Comparison of ENCODE assay signal across 14 mouse cellular contexts in the genomic region with DNA sequence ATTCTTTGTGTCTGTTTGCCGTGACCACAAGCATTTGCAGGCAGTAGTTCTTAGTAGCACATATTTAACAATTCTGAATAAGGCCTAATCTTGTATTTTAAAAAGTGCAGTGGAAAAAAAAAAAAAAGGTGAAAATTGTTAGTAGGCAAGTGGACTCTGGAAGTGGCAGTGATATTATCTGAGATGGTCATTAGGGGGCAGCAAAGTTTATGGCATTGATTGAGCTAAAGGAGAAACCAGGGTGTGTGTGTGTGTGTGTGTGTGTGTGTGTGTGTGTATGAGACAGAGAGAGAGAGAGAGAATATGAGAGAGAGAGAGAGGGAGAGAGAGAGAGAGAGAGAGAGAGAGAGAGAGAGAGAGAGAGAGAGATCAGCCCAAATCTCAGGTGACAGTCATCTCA. TPM values are rescaled to one million over a fixed set of nuclear protein-coding genes. Genes with fewer than 3 reads are reported as not detected.
DNase-seq lines count a peak whose midpoint lies in the region; ATAC-seq and TF ChIP-seq lines count a peak whose summit lies in the region.
"Had no signal": no experiment of that assay in that cellular context is flagged by ENCODE, and none has a peak within 500 bp of the region (broad histone marks: within the 10 kb centered on the region; RNA-seq: fewer than 3 reads in every experiment).

No protein-coding gene starts in this region.

- no peak for ATAC-seq in intestine, postnatal 0 days
- ATAC-seq in intestine, embryonic 16.5 days = no peak
- ATAC-seq in midbrain, embryonic 14.5 days (ENCODE audit: low FRiP score, low TSS enrichment) = no peak
- ATAC-seq: activated CD4-positive, CD25-positive, alpha-beta regulatory T cell, adult 4 months; intestine, embryonic 15.5 days had no signal

- no peak overlapping the region for H3K27ac ChIP-seq in cerebellum, adult 2 months (ENCODE audit: insufficient read depth, low read length)
- no peak overlapping the region for H3K27ac ChIP-seq in intestine, postnatal 0 days (ENCODE audit: low read depth, low read length)
- no peak overlapping the region for H3K27ac ChIP-seq in intestine, embryonic 16.5 days (ENCODE audit: low read length)
- no peak overlapping the region for H3K27ac ChIP-seq in midbrain, embryonic 14.5 days (replicated peaks; ENCODE audit: low read depth, low read length)
- no peak overlapping the region for H3K27ac ChIP-seq in midbrain, embryonic 10.5 days (replicated peaks)
- H3K27ac ChIP-seq: embryonic facial prominence, embryonic 15.5 days; heart, embryonic 15.5 days; intestine, embryonic 15.5 days had no signal

- peak; percentile 54 to 66 for DNase-seq in cerebellum, postnatal 14 days
- no peak for DNase-seq in cerebellum, adult 2 months
- DNase-seq in midbrain, embryonic 14.5 days = peak; percentile 79
- no peak for DNase-seq in midbrain, embryonic 10.5 days (ENCODE audit: low spot score)
- DNase-seq in retina, embryonic 14.5 days (ENCODE audit: low spot score) = peak; percentile 73
- DNase-seq in layer of hippocampus, adult 9-11 months = no peak

- 70% methylated on average over 1 of the region's 1 CpGs for WGBS in cerebellum, adult 2 months
- 92% methylated on average over 1 of the region's 1 CpGs for WGBS in intestine, postnatal 0 days
- 84% methylated on average over 1 of the region's 1 CpGs for WGBS in intestine, embryonic 16.5 days
- 74% methylated on average over 1 of the region's 1 CpGs for WGBS in midbrain, embryonic 14.5 days
- WGBS in midbrain, embryonic 10.5 days = 77% methylated on average over 1 of the region's 1 CpGs

- no peak for TF ChIP-seq CTCF in cerebellum, adult 2 months (IDR thresholded peaks at IDR 0.05; ENCODE audit: borderline replicate concordance, insufficient read depth, low read depth, low read length)
- TF ChIP-seq CTCF in intestine, postnatal 0 days (IDR thresholded peaks at IDR 0.05; ENCODE audit: low read depth) = peak; percentile 60

- no peak overlapping the region for H3K4me3 ChIP-seq in cerebellum, adult 2 months (replicated peaks; ENCODE audit: insufficient read depth, low read depth, low read length)
- no peak overlapping the region for H3K4me3 ChIP-seq in intestine, postnatal 0 days (ENCODE audit: low read depth, low read length)
- no peak overlapping the region for H3K4me3 ChIP-seq in intestine, embryonic 16.5 days (ENCODE audit: low read length)
- no peak overlapping the region for H3K4me3 ChIP-seq in midbrain, embryonic 14.5 days (replicated peaks; ENCODE audit: low read depth, low read length)
- H3K4me3 ChIP-seq in midbrain, embryonic 10.5 days = no peak overlapping the region
- H3K4me3 ChIP-seq: embryonic facial prominence, embryonic 15.5 days; heart, embryonic 15.5 days; intestine, embryonic 15.5 days had no signal

- H3K36me3 ChIP-seq in intestine, postnatal 0 days (ENCODE audit: control insufficient read depth, insufficient read depth) = peaks cover 38% of the 10 kb centered on the region
- peaks cover 34% of the 10 kb centered on the region for H3K36me3 ChIP-seq in intestine, embryonic 16.5 days (ENCODE audit: control insufficient read depth, insufficient read depth, low read length)
- peaks cover 38% of the 10 kb centered on the region for H3K36me3 ChIP-seq in midbrain, embryonic 14.5 days (ENCODE audit: control insufficient read depth, insufficient read depth, low read length)
- H3K36me3 ChIP-seq in midbrain, embryonic 10.5 days = peaks cover 55% of the 10 kb centered on the region

- TF ChIP-seq POLR2A in cerebellum, adult 2 months (IDR thresholded peaks at IDR 0.05; ENCODE audit: borderline replicate concordance, insufficient read depth, low read length) = no peak

- no peaks in the 10 kb centered on the region for H3K9me3 ChIP-seq in intestine, postnatal 0 days (ENCODE audit: control insufficient read depth)
- no peaks in the 10 kb centered on the region for H3K9me3 ChIP-seq in intestine, embryonic 16.5 days (ENCODE audit: control insufficient read depth, low read length)
- no peaks in the 10 kb centered on the region for H3K9me3 ChIP-seq in midbrain, embryonic 14.5 days (ENCODE audit: control insufficient read depth, low read length)
- peaks cover 5% of the 10 kb centered on the region; the same call in 1 of the 2 replicates for H3K9me3 ChIP-seq in midbrain, embryonic 10.5 days (replicated peaks)
- H3K9me3 ChIP-seq: embryonic facial prominence, embryonic 15.5 days; heart, embryonic 15.5 days; intestine, embryonic 15.5 days had no signal

- no peak overlapping the region for H3K4me2 ChIP-seq in intestine, postnatal 0 days (replicated peaks; ENCODE audit: low read depth)
- no peak overlapping the region for H3K4me2 ChIP-seq in intestine, embryonic 16.5 days (ENCODE audit: low read depth, low read length)
- H3K4me2 ChIP-seq in midbrain, embryonic 14.5 days (ENCODE audit: low read length) = no peak overlapping the region
- H3K4me2 ChIP-seq: embryonic facial prominence, embryonic 15.5 days; heart, embryonic 15.5 days; intestine, embryonic 15.5 days had no signal

- H3K9ac ChIP-seq in intestine, postnatal 0 days (ENCODE audit: low read depth, low read length) = no peak overlapping the region
- no peak overlapping the region for H3K9ac ChIP-seq in intestine, embryonic 16.5 days (ENCODE audit: low read depth, low read length)
- no peak overlapping the region for H3K9ac ChIP-seq in midbrain, embryonic 14.5 days (replicated peaks; ENCODE audit: low read length)
- H3K9ac ChIP-seq: embryonic facial prominence, embryonic 15.5 days; heart, embryonic 15.5 days; intestine, embryonic 15.5 days had no signal

- H3K4me1 ChIP-seq in cerebellum, adult 2 months (ENCODE audit: control insufficient read depth, insufficient read depth, low read length) = no peaks in the 10 kb centered on the region; the same call in 1 of the 2 replicates
- H3K4me1 ChIP-seq in intestine, postnatal 0 days (replicated peaks; ENCODE audit: control insufficient read depth, insufficient read depth, low read length) = no peaks in the 10 kb centered on the region
- H3K4me1 ChIP-seq in intestine, embryonic 16.5 days (ENCODE audit: control insufficient read depth, insufficient read depth, low read length) = no peaks in the 10 kb centered on the region
- H3K4me1 ChIP-seq in midbrain, embryonic 14.5 days (ENCODE audit: control insufficient read depth, insufficient read depth, low read length) = no peaks in the 10 kb centered on the region
- peaks cover 8% of the 10 kb centered on the region for H3K4me1 ChIP-seq in midbrain, embryonic 10.5 days
- H3K4me1 ChIP-seq: heart, embryonic 15.5 days; intestine, embryonic 15.5 days had no signal

- H3K27me3 ChIP-seq in cerebellum, adult 2 months (ENCODE audit: control insufficient read depth, insufficient read depth, low read length) = no peaks in the 10 kb centered on the region
- no peaks in the 10 kb centered on the region for H3K27me3 ChIP-seq in intestine, postnatal 0 days (replicated peaks; ENCODE audit: control insufficient read depth, insufficient read depth, low read length)
- H3K27me3 ChIP-seq in intestine, embryonic 16.5 days (replicated peaks; ENCODE audit: control insufficient read depth, insufficient read depth, low read length) = no peaks in the 10 kb centered on the region
- no peaks in the 10 kb centered on the region for H3K27me3 ChIP-seq in midbrain, embryonic 14.5 days (ENCODE audit: control insufficient read depth, insufficient read depth, low read length)
- no peaks in the 10 kb centered on the region for H3K27me3 ChIP-seq in midbrain, embryonic 10.5 days (ENCODE audit: low read depth, poor library complexity, severe bottlenecking)
- H3K27me3 ChIP-seq: embryonic facial prominence, embryonic 15.5 days; intestine, embryonic 15.5 days had no signal

RNA-seq across cellular contexts. Expression of gene 1700001L19Rik, which starts 3.4 kb away (rescaled TPM):
- polyA plus RNA-seq in cerebellum, adult 2 months (2012; rRNA removed) = 2.8 and 3.3 TPM in 2 replicates
- polyA plus RNA-seq in intestine, postnatal 0 days (2015; fragmentation: Nextera tagmentation; extraction: Ambion mirVana) = 0.07 TPM in 1 of 2 replicates, not detected in the other
- polyA plus RNA-seq in intestine, embryonic 16.5 days (2015; fragmentation: Nextera tagmentation; extraction: Ambion mirVana) = 0.17 and 0.45 TPM in 2 replicates
- polyA plus RNA-seq in midbrain, embryonic 14.5 days (2014; fragmentation: Nextera tagmentation; extraction: Ambion mirVana) = 4.6 and 9.5 TPM in 2 replicates
- polyA plus RNA-seq in midbrain, embryonic 10.5 days (2016; fragmentation: Nextera tagmentation; extraction: Ambion mirVana) = 0.50 and 0.74 TPM in 2 replicates
- polyA plus RNA-seq: activated CD4-positive, CD25-positive, alpha-beta regulatory T cell, adult 4 months; C2C12; liver, embryonic 16.5 days had no signal

RNA-seq across cellular contexts. Expression of gene Fastkd3, which starts 11.8 kb away (rescaled TPM):
- 19.5 and 19.6 TPM in 2 replicates for polyA plus RNA-seq in cerebellum, adult 2 months (2012; rRNA removed)
- 17.3 and 19.1 TPM in 2 replicates for polyA plus RNA-seq in intestine, postnatal 0 days (2015; fragmentation: Nextera tagmentation; extraction: Ambion mirVana)
- 33.1 and 33.7 TPM in 2 replicates for polyA plus RNA-seq in intestine, embryonic 16.5 days (2015; fragmentation: Nextera tagmentation; extraction: Ambion mirVana)
- 25.0 and 27.3 TPM in 2 replicates for polyA plus RNA-seq in midbrain, embryonic 14.5 days (2014; fragmentation: Nextera tagmentation; extraction: Ambion mirVana)
- 44.8 and 47.2 TPM in 2 replicates for polyA plus RNA-seq in midbrain, embryonic 10.5 days (2016; fragmentation: Nextera tagmentation; extraction: Ambion mirVana)

RNA-seq across cellular contexts. Expression of gene Mtrr, which starts 11.8 kb away (rescaled TPM):
- polyA plus RNA-seq in cerebellum, adult 2 months (2012; rRNA removed) = 12.5 and 13.6 TPM in 2 replicates
- polyA plus RNA-seq in intestine, postnatal 0 days (2015; fragmentation: Nextera tagmentation; extraction: Ambion mirVana) = 6.9 and 7.0 TPM in 2 replicates
- polyA plus RNA-seq in intestine, embryonic 16.5 days (2015; fragmentation: Nextera tagmentation; extraction: Ambion mirVana) = 12.6 and 14.6 TPM in 2 replicates
- polyA plus RNA-seq in midbrain, embryonic 14.5 days (2014; fragmentation: Nextera tagmentation; extraction: Ambion mirVana) = 10.2 and 13.5 TPM in 2 replicates
- 20.8 and 22.5 TPM in 2 replicates for polyA plus RNA-seq in midbrain, embryonic 10.5 days (2016; fragmentation: Nextera tagmentation; extraction: Ambion mirVana)

Comparison
In these comparisons a context has a peak if more than half of its experiments do, and no peak if none do; other contexts are left out.
1. DNase-seq: peak in cerebellum, postnatal 14 days (2 of 2), midbrain, embryonic 14.5 days (single experiment) and retina, embryonic 14.5 days (single experiment); none in cerebellum, adult 2 months (0 of 2), midbrain, embryonic 10.5 days (single experiment) and layer of hippocampus, adult 9-11 months (single experiment).